ENCODE assay signal across 11 mouse cellular contexts in genomic region chr1:156605094-156605866, GRCm38 (mm10). TPM values are rescaled to one million over a fixed set of nuclear protein-coding genes. Genes with fewer than 3 reads are reported as not detected.
A peak's percentile ranks its signal among the peaks of the same experiment; 100 is the strongest.
DNase-seq lines count a peak whose midpoint lies in the region; ATAC-seq and TF ChIP-seq lines count a peak whose summit lies in the region.
"Had no signal": no experiment of that assay in that cellular context is flagged by ENCODE, and none has a peak within 500 bp of the region (broad histone marks: within the 10 kb centered on the region; RNA-seq: fewer than 3 reads in every experiment).

No protein-coding gene starts in this region.

- WGBS in liver, adult 2 months: 61% methylated on average over 12 of the region's 12 CpGs
- 67% methylated on average over 12 of the region's 12 CpGs for WGBS in liver, postnatal 0 days (ENCODE audit: insufficient replicate concordance)

- no peaks in the 10 kb centered on the region for H3K9me3 ChIP-seq in liver, postnatal 0 days (ENCODE audit: low read length)
- H3K9me3 ChIP-seq: lung, embryonic 15.5 days had no signal

- peak; percentile 15 for DNase-seq in gastrocnemius, postnatal 25 days
- DNase-seq in gastrocnemius, postnatal 14 days: no peak
- DNase-seq in liver, adult 2 months (ENCODE audit: extremely low read depth, low read depth, low spot score): peak; percentile 41
- DNase-seq in liver, postnatal 0 days: no peak
- peak; percentile 37 to 52 for DNase-seq in cerebellum, postnatal 14 days
- no peak for DNase-seq in adrenal gland, postnatal 25 days
- DNase-seq: adrenal gland, postnatal 36 days; embryo, embryonic 11 days had no signal

- H3K4me1 ChIP-seq in liver, adult 2 months (ENCODE audit: control insufficient read depth, insufficient read depth, low read length): no peaks in the 10 kb centered on the region; the same call in 1 of the 2 replicates
- H3K4me1 ChIP-seq in liver, postnatal 0 days (ENCODE audit: insufficient read depth): no peaks in the 10 kb centered on the region

- peaks cover 21% of the 10 kb centered on the region for H3K79me2 ChIP-seq in liver, adult 2 months (ENCODE audit: control insufficient read depth, insufficient read depth, low read length)

- H3K36me3 ChIP-seq in liver, adult 2 months (ENCODE audit: control insufficient read depth, insufficient read depth, low read length): no peaks in the 10 kb centered on the region
- H3K36me3 ChIP-seq in liver, postnatal 0 days (replicated peaks; ENCODE audit: insufficient read depth, low read length): no peaks in the 10 kb centered on the region
- H3K36me3 ChIP-seq: lung, embryonic 15.5 days had no signal

- intact Hi-C loops in gastrocnemius, postnatal 14 days (cut with DNase I; ENCODE audit: low total_unique reads): no loop called here

- H3K27ac ChIP-seq in liver, adult 2 months (replicated peaks; ENCODE audit: insufficient read depth, low read depth, low read length): no peak overlapping the region
- H3K27ac ChIP-seq in liver, postnatal 0 days (ENCODE audit: low read depth): no peak overlapping the region
- H3K27ac ChIP-seq: lung, embryonic 15.5 days had no signal

- no peak for TF ChIP-seq CTCF in liver, adult 2 months (IDR thresholded peaks at IDR 0.05; ENCODE audit: low read depth, low read length)
- no peak for TF ChIP-seq CTCF in liver, postnatal 0 days (IDR thresholded peaks at IDR 0.05; ENCODE audit: low read depth)

- no peak for TF ChIP-seq POLR2A in liver, adult 2 months (IDR thresholded peaks at IDR 0.05; ENCODE audit: extremely low read depth, insufficient read depth, low read length)

- no peak overlapping the region for H3K9ac ChIP-seq in liver, adult 2 months (ENCODE audit: low read depth, low read length)
- H3K9ac ChIP-seq in liver, postnatal 0 days (replicated peaks): no peak overlapping the region
- H3K9ac ChIP-seq: lung, embryonic 15.5 days had no signal

- no peak overlapping the region for H3K4me3 ChIP-seq in liver, adult 2 months (ENCODE audit: insufficient read depth, low read depth, low read length)
- H3K4me3 ChIP-seq in liver, postnatal 0 days (ENCODE audit: low read depth, low read length): no peak overlapping the region
- H3K4me3 ChIP-seq: lung, embryonic 15.5 days had no signal

- H3K27me3 ChIP-seq in liver, adult 2 months (ENCODE audit: control insufficient read depth, insufficient read depth, low read length): no peaks in the 10 kb centered on the region
- no peaks in the 10 kb centered on the region for H3K27me3 ChIP-seq in liver, postnatal 0 days (ENCODE audit: insufficient read depth, low read length)
- H3K27me3 ChIP-seq: lung, embryonic 15.5 days had no signal

- no peak for TF ChIP-seq EP300 in liver, postnatal 0 days (IDR thresholded peaks at IDR 0.05; ENCODE audit: low read depth)

- no peak overlapping the region for H3K4me2 ChIP-seq in liver, postnatal 0 days (ENCODE audit: low read depth, low read length)
- H3K4me2 ChIP-seq: lung, embryonic 15.5 days had no signal

- no peak for ATAC-seq in liver, postnatal 0 days
- ATAC-seq in megakaryocyte progenitor cell, adult 5-6 weeks (replicated peaks; ENCODE audit: poor library complexity): peak; percentile 60
- no peak for ATAC-seq in frontal cortex, adult (ENCODE audit: low TSS enrichment)

RNA-seq across cellular contexts. Expression of gene Abl2, which starts 46.7 kb away (rescaled TPM):
- 10 to 100 TPM; 15.6 to 17.3 TPM for total RNA-seq in gastrocnemius, postnatal 25 days (2021)
- 10 to 100 TPM; 12.9 to 14.1 TPM for total RNA-seq in gastrocnemius, postnatal 14 days (2021)
- total RNA-seq in liver, adult 2 months (2014; rRNA removed): 3.2 and 4.4 TPM in 2 replicates
- polyA plus RNA-seq in liver, adult 2 months (2012; rRNA removed): 2.3 and 2.6 TPM in 2 replicates
- 0.88 and 0.89 TPM in 2 replicates for polyA plus RNA-seq in liver, postnatal 0 days (2015; fragmentation: Nextera tagmentation; extraction: Ambion mirVana)
- total RNA-seq in megakaryocyte progenitor cell, adult 5-6 weeks (2015): 7.8 and 10.4 TPM in 2 replicates
- total RNA-seq in megakaryocyte progenitor cell, adult 5-6 weeks (2017): 14.0 and 14.5 TPM in 2 replicates
- total RNA-seq in adrenal gland, postnatal 25 days (2021): 22.3 and 24.1 TPM in 2 replicates

Comparison
In these comparisons a context has a peak if more than half of its experiments do, and no peak if none do; other contexts are left out.
1. DNase-seq: peak in gastrocnemius, postnatal 25 days (single experiment), liver, adult 2 months (single experiment) and cerebellum, postnatal 14 days (2 of 2); none in gastrocnemius, postnatal 14 days (single experiment), liver, postnatal 0 days (single experiment) and adrenal gland, postnatal 25 days (single experiment).